Mouse (Mus musculus) gastrocnemius, adult 2 months (tissue): Measurements from ENCODE around the gene Nt5c1a. TPM values are rescaled to one million over a fixed set of nuclear protein-coding genes. Genes with fewer than 3 reads are reported as not detected.
A peak's percentile ranks its signal among the peaks of the same experiment; 100 is the strongest.

Experiments
- DNase-seq: peaks from one replicate; pipeline ENCODE4 v3.0.0; 2022
- H3K27ac ChIP-seq: fragments of 200-600 bp; 2 replicates; pipeline ENCODE4 v1.8.1; 2022; ENCODE audit warnings: mild to moderate bottlenecking
- H3K4me3 ChIP-seq: fragments of 200-600 bp; 2 replicates; pipeline ENCODE4 v1.8.1; 2022; ENCODE audit warnings: mild to moderate bottlenecking, moderate library complexity
- CTCF ChIP-seq: fragments of 200-600 bp; IDR thresholded peaks from 2 replicates; pipeline ENCODE4 v1.8.1; 2022; ENCODE audit warnings: antibody characterized with exemption, mild to moderate bottlenecking, moderate library complexity
- intact Hi-C: fragments of 180-260 bp; cut with DNase I; formaldehyde crosslinking; loops from one replicate; pipeline ENCODE4 v1.15.1; 2025
- total RNA-seq, 2 experiments: library from RNA; stranded (reverse); gene quantifications; 2 replicates each; pipeline ENCODE4 v1.2.3; 2021

Gene Nt5c1a
- total RNA-seq, 2 experiments from 2014 or later = 38.8 to 53.4 TPM

- intact Hi-C loops = no loop called here
- Histone ChIP-seq H3K4me3 (peak overlapping the region; percentile 70), H3K27ac (no peak overlapping the region)
- DNase-seq = peak; percentile 72
- TF ChIP-seq CTCF = no peak
Measured at GRCm38 (mm10) chr4:123183239-123184056, 17.9 kb upstream of the Nt5c1a start.

- Histone ChIP-seq H3K27ac (no peak overlapping the region), H3K4me3 (no peak overlapping the region)
- TF ChIP-seq CTCF = no peak
- intact Hi-C loops = no loop called here
- no peak for DNase-seq
Measured at GRCm38 (mm10) chr4:123184816-123185215, 16.5 kb upstream of the Nt5c1a start.

GRCm38 (mm10) chr4:123192336-123192735, 9.0 kb upstream of the Nt5c1a start:
- Histone ChIP-seq H3K27ac (no peak overlapping the region), H3K4me3 (no peak overlapping the region)
- intact Hi-C loops = no loop called here
- DNase-seq = no peak
- TF ChIP-seq CTCF = no peak

GRCm38 (mm10) chr4:123193791-123194190, 7.5 kb upstream of the Nt5c1a start:
- H3K4me3 ChIP-seq = no peak overlapping the region
- no peak for TF ChIP-seq CTCF
- intact Hi-C loops = no loop called here
- no peak for DNase-seq
- H3K27ac ChIP-seq = no peak overlapping the region

- intact Hi-C loops = no loop called here
- Histone ChIP-seq H3K27ac (no peak overlapping the region), H3K4me3 (no peak overlapping the region)
- TF ChIP-seq CTCF = no peak
- DNase-seq = no peak
Measured at GRCm38 (mm10) chr4:123196695-123197094, 4.6 kb upstream of the Nt5c1a start.

DNA sequence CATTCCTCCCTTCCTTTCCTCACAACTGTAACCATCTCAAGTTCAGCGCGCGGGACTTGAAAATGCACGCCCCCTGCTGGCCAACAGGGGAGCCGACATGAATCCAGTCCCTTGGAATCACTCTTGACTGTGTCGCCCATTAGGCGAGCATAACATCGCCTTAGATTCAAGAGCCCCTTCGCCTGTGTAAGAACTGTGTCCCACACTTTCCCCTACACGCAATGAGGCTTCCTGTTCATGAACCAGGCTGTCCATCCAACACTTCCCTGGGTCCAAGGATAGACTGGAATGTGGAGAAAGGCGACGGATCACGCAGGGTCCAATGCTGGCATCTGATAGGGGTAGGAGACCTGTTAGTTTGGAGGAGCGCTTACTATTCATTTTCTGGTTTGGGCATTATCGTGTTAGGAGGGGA, 526 bp upstream of the Nt5c1a start:
- peak; percentile 78 for DNase-seq
- peak; percentile 96 for TF ChIP-seq CTCF
- intact Hi-C loops = loop anchor here (1.0 kb wide), 1 partner anchor 44 kb away; no protein-coding TSS in a partner anchor
- peak overlapping the region; percentile 79 for H3K4me3 ChIP-seq
- peak overlapping the region; percentile 90 for H3K27ac ChIP-seq

DNA sequence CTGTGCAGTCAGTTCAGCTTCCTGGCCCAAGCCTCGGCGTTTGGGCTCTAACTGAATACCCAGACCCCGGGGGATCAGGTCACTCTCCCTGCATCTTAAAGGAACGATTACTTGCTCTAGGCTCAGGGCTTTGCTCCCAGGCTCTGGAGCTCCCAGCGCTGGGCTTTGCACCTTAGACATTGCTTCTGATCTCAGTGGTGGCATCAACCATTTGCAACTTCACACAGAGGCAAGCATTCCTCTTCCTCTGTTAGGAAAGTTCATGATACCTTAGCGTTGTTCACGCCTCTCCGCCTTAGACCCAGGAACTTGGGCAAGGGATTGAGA, 753 bp downstream of the Nt5c1a start:
- H3K4me3 ChIP-seq = peak overlapping the region; percentile 79
- intact Hi-C loops = no loop called here
- no peak for TF ChIP-seq CTCF
- H3K27ac ChIP-seq = peak overlapping the region; percentile 90
- no peak for DNase-seq

- DNase-seq = no peak
- intact Hi-C loops = no loop called here
- no peak overlapping the region for H3K27ac ChIP-seq
- no peak for TF ChIP-seq CTCF
- H3K4me3 ChIP-seq = no peak overlapping the region
Measured at GRCm38 (mm10) chr4:123207337-123207736, 6.0 kb downstream of the Nt5c1a start.

DNA sequence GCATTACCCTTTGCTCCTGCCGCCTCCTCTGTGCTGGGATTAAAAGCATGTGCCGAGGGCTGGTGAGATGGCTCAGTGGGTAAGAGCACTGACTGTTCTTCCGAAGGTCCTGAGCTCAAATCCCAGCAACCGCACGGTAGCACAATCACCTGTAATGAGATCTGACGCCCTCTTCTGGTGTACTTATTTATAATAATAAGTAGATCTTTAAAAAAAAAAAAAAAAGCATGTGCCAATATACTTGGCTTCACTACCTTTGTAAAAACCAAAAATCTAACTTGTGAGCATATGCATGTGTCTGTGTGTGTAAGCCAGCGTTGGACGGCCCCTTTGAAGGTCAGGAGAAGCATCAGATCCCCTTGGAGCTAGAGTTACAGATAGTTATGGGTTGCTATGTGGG, 9.7 kb downstream of the Nt5c1a start:
- H3K4me3 ChIP-seq = no peak overlapping the region
- TF ChIP-seq CTCF = no peak
- H3K27ac ChIP-seq = no peak overlapping the region
- no peak for DNase-seq
- intact Hi-C loops = no loop called here

- DNase-seq = no peak
- no peak overlapping the region for H3K4me3 ChIP-seq
- TF ChIP-seq CTCF = no peak
- H3K27ac ChIP-seq = no peak overlapping the region
- intact Hi-C loops = no loop called here
Measured at GRCm38 (mm10) chr4:123211453-123211852, 10.1 kb downstream of the Nt5c1a start.

GRCm38 (mm10) chr4:123212330-123212729, 11.0 kb downstream of the Nt5c1a start:
- no peak for TF ChIP-seq CTCF
- H3K27ac ChIP-seq = no peak overlapping the region
- intact Hi-C loops = no loop called here
- no peak overlapping the region for H3K4me3 ChIP-seq
- no peak for DNase-seq

GRCm38 (mm10) chr4:123213975-123214374, 12.7 kb downstream of the Nt5c1a start:
- no peak overlapping the region for H3K27ac ChIP-seq
- H3K4me3 ChIP-seq = no peak overlapping the region
- DNase-seq = no peak
- intact Hi-C loops = no loop called here
- no peak for TF ChIP-seq CTCF

DNA sequence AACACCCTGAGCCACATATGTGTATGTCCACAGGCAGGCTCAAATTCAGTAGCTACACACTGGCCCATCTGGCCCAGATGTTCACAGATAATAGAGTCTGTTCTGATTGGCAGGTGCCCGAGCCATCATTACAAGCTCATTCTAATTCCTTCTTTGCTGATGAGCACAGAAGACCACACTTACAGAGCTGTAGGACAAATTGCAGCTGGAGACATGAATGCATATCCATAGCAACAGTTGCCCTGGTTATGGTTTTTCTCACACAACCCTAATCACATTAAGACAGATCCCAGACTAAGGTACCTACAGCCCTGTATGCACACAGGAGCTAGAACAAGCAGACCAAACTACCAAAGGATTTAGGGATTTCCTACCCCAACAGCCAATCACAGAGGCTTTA, 14.1 kb downstream of the Nt5c1a start:
- Histone ChIP-seq H3K4me3 (no peak overlapping the region), H3K27ac (no peak overlapping the region)
- no peak for DNase-seq
- no peak for TF ChIP-seq CTCF
- intact Hi-C loops = loop anchor here (5.0 kb wide), 1 partner anchor 177 kb away; no protein-coding TSS in a partner anchor

DNA sequence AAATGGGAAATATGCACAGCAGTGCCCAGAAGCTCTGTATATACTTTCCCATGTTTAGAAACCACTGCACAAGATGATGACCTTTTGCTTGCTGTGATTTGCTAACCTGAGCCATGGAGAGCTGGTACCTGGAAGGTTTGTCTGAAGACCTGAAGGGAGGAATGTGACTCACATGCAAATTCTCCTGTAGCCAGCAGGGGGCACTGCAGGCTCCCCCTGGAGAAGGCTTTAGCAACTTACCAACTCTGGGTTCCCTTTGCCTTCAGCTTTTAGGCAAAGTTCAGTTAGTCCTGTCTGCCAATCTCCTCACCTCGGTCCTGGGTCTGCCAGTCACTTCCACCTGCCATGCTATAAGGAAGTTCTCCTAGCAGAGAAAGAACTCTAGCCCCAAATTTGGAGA, 15.5 kb downstream of the Nt5c1a start:
- TF ChIP-seq CTCF = peak; percentile 98; the same call in 1 of the 2 replicates
- Histone ChIP-seq H3K27ac (no peak overlapping the region), H3K4me3 (no peak overlapping the region)
- intact Hi-C loops = loop anchor here (2.0 to 5.0 kb wide), 2 partner anchors 176 to 312 kb away; no protein-coding TSS in a partner anchor
- DNase-seq = peak; percentile 48
